Mouse (Mus musculus): ENCODE measurements around the gene Ilf3. TPM values are rescaled to one million over a fixed set of nuclear protein-coding genes. Genes with fewer than 3 reads are reported as not detected.

Ilf3 gene
- polyA plus RNA-seq (2012; rRNA removed; ENCODE audit: low replicate concordance): 44.0 and 48.9 TPM in 2 replicates

DNA sequence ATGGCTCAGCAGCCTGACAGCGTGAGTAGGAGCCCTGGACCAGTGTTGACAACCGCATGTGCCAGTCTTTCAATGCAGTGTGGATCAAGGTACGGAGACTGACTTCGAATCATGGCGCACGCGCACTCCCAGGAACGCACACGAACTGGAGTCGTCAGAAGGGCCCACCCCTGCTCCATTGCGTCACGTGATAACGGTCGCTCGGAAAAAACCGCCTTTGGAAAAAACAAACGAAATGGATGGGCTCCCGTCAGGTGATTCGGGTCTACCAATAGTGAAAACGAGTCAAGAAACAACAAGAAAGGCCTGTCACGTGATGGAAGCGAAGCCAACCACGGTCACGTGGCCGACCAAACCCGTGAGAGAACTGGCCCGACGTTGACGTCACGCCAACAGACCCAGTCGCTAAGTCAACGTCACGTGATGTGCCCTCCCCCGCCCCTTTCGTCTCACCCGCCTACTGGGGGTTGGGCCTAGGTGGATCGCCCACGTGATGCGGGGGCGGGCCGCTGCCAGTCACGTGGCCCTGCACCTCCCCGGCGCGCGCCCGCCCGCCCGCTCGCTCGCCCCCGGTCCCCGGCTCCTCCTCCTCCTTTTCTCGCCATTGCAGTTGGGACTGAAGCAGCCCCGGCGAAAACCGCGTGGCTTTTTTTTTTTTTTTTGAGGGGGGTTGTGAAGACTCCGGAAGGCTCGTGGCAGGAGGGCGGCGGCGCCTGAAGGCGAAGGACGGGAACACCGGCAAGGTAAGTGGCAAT lies at the start of gene Ilf3:
Gene Ilf3 (plus strand): TSS at position 515 of the 755 bp plus-strand sequence.

DNA sequence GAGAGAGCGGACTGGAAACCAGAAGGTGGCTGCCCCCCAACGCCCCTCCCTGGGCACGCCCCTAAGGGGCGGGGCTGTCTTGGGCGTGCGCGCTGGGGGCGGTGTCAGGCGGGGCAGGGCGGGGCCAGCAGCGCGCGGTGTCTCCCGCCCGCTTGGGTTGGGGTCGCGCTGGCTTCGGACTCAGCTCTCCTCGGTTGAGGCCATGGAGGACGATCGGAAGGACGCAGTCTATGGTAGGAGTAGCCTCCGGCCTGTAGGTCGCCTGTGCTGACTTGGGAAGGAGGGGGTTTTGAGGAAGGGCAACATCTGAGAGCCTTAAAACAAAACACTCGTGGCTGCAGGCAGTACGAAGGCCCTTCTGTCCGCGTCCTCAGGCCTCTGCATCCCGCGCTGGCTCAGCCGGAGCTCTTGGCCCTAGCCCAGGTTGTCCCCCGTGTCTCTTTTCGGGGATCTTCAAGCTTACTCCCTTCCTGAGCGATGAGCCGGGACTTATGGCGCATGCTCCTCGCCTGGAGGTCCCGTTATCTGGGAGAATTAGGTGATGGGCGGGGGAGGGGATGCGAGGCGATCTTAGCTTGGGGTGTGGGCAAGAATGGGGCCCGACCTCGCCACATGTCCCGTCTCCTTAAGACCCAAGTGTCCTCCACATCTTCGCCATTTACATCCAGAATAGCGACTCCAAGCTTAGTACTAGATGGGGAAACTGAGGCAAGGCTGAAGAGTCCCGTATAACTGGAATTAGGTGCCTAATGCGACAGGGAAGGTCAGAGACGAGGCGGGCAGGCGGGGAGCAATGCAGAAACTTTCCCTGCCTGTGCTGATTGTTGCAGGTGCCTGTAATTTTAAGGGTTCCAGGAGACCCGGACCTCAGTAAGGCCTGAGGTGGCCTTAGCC lies 46.8 kb upstream of the Ilf3 start, which contains the start of gene Slc44a2:
Gene Slc44a2 (plus strand): TSS at position 80 of the 894 bp plus-strand sequence.

DNA sequence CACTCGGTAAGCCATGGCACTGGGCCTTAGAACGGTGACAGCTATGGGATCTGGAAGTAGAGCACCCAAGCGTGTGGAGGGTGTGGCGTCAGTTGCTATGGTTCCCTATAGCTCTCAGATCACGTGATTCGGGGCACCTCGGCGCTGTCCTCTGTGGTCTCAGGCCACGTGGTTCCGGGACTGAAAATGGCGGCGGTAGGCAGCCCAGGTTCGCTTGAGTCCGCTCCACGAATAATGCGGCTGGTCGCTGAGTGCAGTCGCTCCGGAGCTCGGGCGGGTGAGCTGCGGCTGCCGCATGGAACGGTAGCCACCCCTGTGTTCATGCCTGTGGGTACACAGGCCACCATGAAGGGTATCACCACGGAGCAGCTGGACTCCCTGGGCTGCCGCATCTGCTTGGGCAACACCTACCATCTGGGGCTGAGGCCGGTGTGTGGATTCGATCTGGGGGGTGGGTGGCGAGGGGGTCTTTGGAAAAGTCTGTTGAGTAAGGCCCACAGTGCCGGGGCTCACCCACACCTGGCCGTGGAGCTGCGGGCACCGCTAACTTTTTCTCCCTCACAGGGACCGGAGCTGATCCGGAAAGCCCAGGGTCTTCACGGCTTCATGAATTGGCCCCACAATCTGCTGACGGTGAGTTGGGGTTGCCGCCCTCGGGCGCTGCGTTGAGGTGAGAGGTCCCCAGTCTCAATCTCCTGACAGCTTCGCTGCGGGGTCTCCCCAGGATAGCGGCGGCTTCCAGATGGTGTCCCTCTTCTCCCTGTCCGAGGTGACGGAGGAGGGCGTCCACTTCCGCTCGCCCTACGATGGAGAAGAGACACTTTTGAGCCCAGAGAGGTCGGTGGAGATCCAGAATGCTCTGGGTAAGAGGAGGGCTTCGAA lies 44.2 kb downstream of the Ilf3 start, which contains the start of gene Qtrt1:
Gene Qtrt1 (plus strand): TSS at position 169 of the 882 bp plus-strand sequence.

DNA sequence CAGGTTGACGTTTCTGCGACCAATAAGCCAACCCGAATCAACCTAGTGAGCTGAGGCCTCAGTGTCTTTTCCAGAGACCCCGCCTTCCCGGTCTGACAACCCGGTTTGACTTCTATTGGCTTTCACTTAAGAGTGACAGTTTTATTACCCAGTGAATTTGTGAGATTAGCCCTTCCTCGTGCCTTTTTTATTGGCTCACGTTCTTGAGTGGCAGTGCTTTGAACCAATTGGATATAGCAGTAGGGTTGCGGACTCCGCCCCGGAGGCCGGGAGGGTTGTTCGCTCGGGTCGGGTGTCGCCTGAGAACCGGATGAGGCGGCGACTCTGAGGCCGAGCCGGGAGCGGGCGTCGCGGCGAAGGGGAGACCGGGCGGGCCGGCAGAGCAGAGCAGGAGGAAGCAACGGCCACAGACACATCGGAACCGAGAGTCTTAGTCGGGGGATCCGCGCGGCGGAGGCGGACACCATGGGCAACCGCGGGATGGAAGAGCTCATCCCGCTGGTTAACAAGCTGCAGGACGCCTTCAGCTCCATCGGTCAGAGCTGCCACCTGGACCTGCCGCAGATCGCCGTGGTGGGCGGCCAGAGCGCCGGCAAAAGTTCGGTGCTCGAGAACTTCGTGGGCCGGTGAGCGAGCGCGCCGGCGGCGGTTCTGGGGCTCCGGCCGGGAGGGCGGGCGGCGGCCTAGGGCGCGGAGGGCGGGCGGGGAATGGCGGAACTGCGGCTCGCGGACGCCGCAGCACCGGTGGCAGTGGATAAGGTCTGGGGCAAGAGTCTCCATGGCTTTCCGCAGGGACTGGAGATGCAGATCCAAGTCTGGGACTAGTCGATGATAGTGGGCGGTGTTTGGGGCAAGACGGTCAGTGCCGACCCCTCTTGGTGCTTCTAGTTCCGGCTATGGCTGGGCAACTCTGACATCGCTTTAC lies 57.2 kb downstream of the Ilf3 start, which contains the start of gene Dnm2:
Gene Dnm2 (plus strand): TSS at position 278 of the 925 bp plus-strand sequence.

Other genes starting within 250 kb of the Ilf3 start
- gene Tyk2, start 236.6 kb upstream of the Ilf3 start, polyA plus RNA-seq (2012; rRNA removed; ENCODE audit: low replicate concordance): 37.7 and 50.2 TPM in 2 replicates
- 40.9 and 42.1 TPM in 2 replicates for gene Cdc37, start 217.9 kb upstream of the Ilf3 start, polyA plus RNA-seq (2012; rRNA removed; ENCODE audit: low replicate concordance)
- 15.3 and 24.3 TPM in 2 replicates for gene Pde4a, start 202.2 kb upstream of the Ilf3 start, polyA plus RNA-seq (2012; rRNA removed; ENCODE audit: low replicate concordance)
- 76.5 and 140 TPM in 2 replicates for gene Keap1, start 128.5 kb upstream of the Ilf3 start, polyA plus RNA-seq (2012; rRNA removed; ENCODE audit: low replicate concordance)
- 2.3 and 3.1 TPM in 2 replicates for gene S1pr5, start 119.4 kb upstream of the Ilf3 start, polyA plus RNA-seq (2012; rRNA removed; ENCODE audit: low replicate concordance)
- 40.1 and 41.1 TPM in 2 replicates for gene Atg4d, start 102.6 kb upstream of the Ilf3 start, polyA plus RNA-seq (2012; rRNA removed; ENCODE audit: low replicate concordance)
- 15.0 and 28.0 TPM in 2 replicates for gene Kri1, start 79.9 kb upstream of the Ilf3 start, polyA plus RNA-seq (2012; rRNA removed; ENCODE audit: low replicate concordance)
- gene Cdkn2d, start 76.5 kb upstream of the Ilf3 start, polyA plus RNA-seq (2012; rRNA removed; ENCODE audit: low replicate concordance): 35.4 and 64.8 TPM in 2 replicates
- 13.0 and 16.7 TPM in 2 replicates for gene Ap1m2, start 55.5 kb upstream of the Ilf3 start, polyA plus RNA-seq (2012; rRNA removed; ENCODE audit: low replicate concordance)
- 95.6 and 161 TPM in 2 replicates for gene Slc44a2, start 47.2 kb upstream of the Ilf3 start, polyA plus RNA-seq (2012; rRNA removed; ENCODE audit: low replicate concordance)
- gene Qtrt1, start 44.0 kb downstream of the Ilf3 start, polyA plus RNA-seq (2012; rRNA removed; ENCODE audit: low replicate concordance): 45.3 and 50.5 TPM in 2 replicates
- 113 and 271 TPM in 2 replicates for gene Dnm2, start 57.0 kb downstream of the Ilf3 start, polyA plus RNA-seq (2012; rRNA removed; ENCODE audit: low replicate concordance)
- 28.0 and 35.2 TPM in 2 replicates for gene Tmed1, start 142.4 kb downstream of the Ilf3 start, polyA plus RNA-seq (2012; rRNA removed; ENCODE audit: low replicate concordance)
- 19.5 and 28.6 TPM in 2 replicates for gene AB124611, start 158.3 kb downstream of the Ilf3 start, polyA plus RNA-seq (2012; rRNA removed; ENCODE audit: low replicate concordance)
- gene Carm1, start 179.0 kb downstream of the Ilf3 start, polyA plus RNA-seq (2012; rRNA removed; ENCODE audit: low replicate concordance): 106 and 115 TPM in 2 replicates
- 35.6 and 39.1 TPM in 2 replicates for gene Timm29, start 224.9 kb downstream of the Ilf3 start, polyA plus RNA-seq (2012; rRNA removed; ENCODE audit: low replicate concordance)
- gene Yipf2, start 225.0 kb downstream of the Ilf3 start, polyA plus RNA-seq (2012; rRNA removed; ENCODE audit: low replicate concordance): 30.7 and 34.8 TPM in 2 replicates
- 31.1 and 50.5 TPM in 2 replicates for gene Smarca4, start 248.3 kb downstream of the Ilf3 start, polyA plus RNA-seq (2012; rRNA removed; ENCODE audit: low replicate concordance)

All from mammary gland, adult 2 months (tissue).